Mouse (Mus musculus): ENCODE measurements around the gene Gpr152.
A peak's percentile ranks its signal among the peaks of the same experiment; 100 is the strongest.
"Not testable (repeated sequence)": the region's sequence is repeated elsewhere in the genome, so short reads cannot be mapped to it uniquely, and the experiment has no call there.

The Gpr152 gene

GRCm38 (mm10) chr19:4112063-4112960 lies 27.3 kb upstream of the Gpr152 start:
- no peak for DNase-seq (ENCODE audit: low spot score)

- DNase-seq (ENCODE audit: low spot score) = peak; percentile 99
Measured at GRCm38 (mm10) chr19:4113186-4113805, 26.3 kb upstream of the Gpr152 start.

GRCm38 (mm10) chr19:4113806-4114230 lies 25.8 kb upstream of the Gpr152 start:
- peak; percentile 76 for DNase-seq (ENCODE audit: low spot score)

- no peak for DNase-seq (ENCODE audit: low spot score)
Measured at GRCm38 (mm10) chr19:4114551-4114950, 25.0 kb upstream of the Gpr152 start.

- DNase-seq (ENCODE audit: low spot score) = no peak
Measured at GRCm38 (mm10) chr19:4115144-4115543, 24.4 kb upstream of the Gpr152 start.

GRCm38 (mm10) chr19:4115816-4116215 lies 23.8 kb upstream of the Gpr152 start:
- no peak for DNase-seq (ENCODE audit: low spot score)

GRCm38 (mm10) chr19:4117006-4117405 lies 22.6 kb upstream of the Gpr152 start:
- no peak for DNase-seq (ENCODE audit: low spot score)

GRCm38 (mm10) chr19:4118350-4118749 lies 21.2 kb upstream of the Gpr152 start:
- no peak for DNase-seq (ENCODE audit: low spot score)

GRCm38 (mm10) chr19:4119716-4120487 lies 19.7 kb upstream of the Gpr152 start:
- DNase-seq (ENCODE audit: low spot score) = no peak

- DNase-seq (ENCODE audit: low spot score) = no peak
Measured at GRCm38 (mm10) chr19:4120496-4120895, 19.1 kb upstream of the Gpr152 start.

- DNase-seq (ENCODE audit: low spot score) = peak; percentile 100
Measured at GRCm38 (mm10) chr19:4121097-4121805, 18.3 kb upstream of the Gpr152 start.

GRCm38 (mm10) chr19:4121896-4122295 lies 17.7 kb upstream of the Gpr152 start:
- DNase-seq (ENCODE audit: low spot score) = not testable (repeated sequence)

GRCm38 (mm10) chr19:4122411-4123370 lies 16.9 kb upstream of the Gpr152 start:
- DNase-seq (ENCODE audit: low spot score) = no peak

GRCm38 (mm10) chr19:4124432-4124831 lies 15.2 kb upstream of the Gpr152 start:
- no peak for DNase-seq (ENCODE audit: low spot score)

- peak; percentile 50 for DNase-seq (ENCODE audit: low spot score)
Measured at GRCm38 (mm10) chr19:4125268-4125667, 14.3 kb upstream of the Gpr152 start.

GRCm38 (mm10) chr19:4125741-4126696 lies 13.6 kb upstream of the Gpr152 start, which contains the start of gene Aip:
Gene Aip (minus strand): TSS chr19:4125858.
- DNase-seq (ENCODE audit: low spot score) = peak; percentile 98

- peak; percentile 63 for DNase-seq (ENCODE audit: low spot score)
Measured at GRCm38 (mm10) chr19:4126759-4127495, 12.7 kb upstream of the Gpr152 start.

GRCm38 (mm10) chr19:4129462-4129861 lies 10.1 kb upstream of the Gpr152 start:
- DNase-seq (ENCODE audit: low spot score) = no peak

- peak; percentile 88 for DNase-seq (ENCODE audit: low spot score)
Measured at GRCm38 (mm10) chr19:4130106-4130505, 9.5 kb upstream of the Gpr152 start.

Data from adipocyte (in vitro differentiated cells).